Mouse (Mus musculus) heart, embryonic 16.5 days (tissue): ENCODE results near the gene Cnot2. TPM values are rescaled to one million over a fixed set of nuclear protein-coding genes. Genes with fewer than 3 reads are reported as not detected.
"Not testable (repeated sequence)": the region's sequence is repeated elsewhere in the genome, so short reads cannot be mapped to it uniquely, and the experiment has no call there.

Experiments
- ATAC-seq: fragments of 200-750 bp; cut with Nextera tagmentation; replicated peaks from 2 replicates; pipeline ENCODE4 v1.8.0; 2017; ENCODE audit warnings: moderate number of reproducible peaks; ENCODE audit not compliant: insufficient read depth, low FRiP score; ENCODE audit errors: extremely low read depth
- H3K27ac ChIP-seq: fragments of 300-500 bp; sonication (generic); 2 replicates; pipeline ENCODE4 v1.5.1; 2014; ENCODE audit warnings: mild to moderate bottlenecking, low read length, control low read depth, moderate library complexity
- H3K27me3 ChIP-seq: fragments of 300-500 bp; sonication (generic); 2 replicates; pipeline ENCODE4 v1.6.1; 2014; ENCODE audit warnings: low read length, mixed read lengths; ENCODE audit not compliant: control insufficient read depth, insufficient read depth
- H3K36me3 ChIP-seq: fragments of 300-500 bp; sonication (generic); 2 replicates; pipeline ENCODE4 v1.6.1; 2014; ENCODE audit not compliant: control insufficient read depth, insufficient read depth
- H3K4me1 ChIP-seq: fragments of 300-500 bp; sonication (generic); 2 replicates; pipeline ENCODE4 v1.6.1; 2014; ENCODE audit warnings: low read length, mixed read lengths; ENCODE audit not compliant: control insufficient read depth, insufficient read depth
- H3K4me2 ChIP-seq: fragments of 300-500 bp; sonication (generic); 2 replicates; pipeline ENCODE4 v1.6.1; 2014; ENCODE audit warnings: low read depth, mild to moderate bottlenecking, control low read depth, low read length
- H3K4me3 ChIP-seq: fragments of 300-500 bp; sonication (generic); 2 replicates; pipeline ENCODE4 v1.5.1; 2014; ENCODE audit warnings: mild to moderate bottlenecking, control low read depth, low read length
- H3K9ac ChIP-seq: fragments of 300-500 bp; sonication (generic); 2 replicates; pipeline ENCODE4 v1.6.1; 2014; ENCODE audit warnings: low read length, control low read depth
- H3K9me3 ChIP-seq: fragments of 300-500 bp; sonication (generic); replicated peaks from 2 replicates; pipeline ENCODE4 v1.6.1; 2016; ENCODE audit warnings: low read length; ENCODE audit not compliant: control insufficient read depth
- WGBS: fragments of 180-500 bp; shearing (Covaris S2); extraction: QIAGEN DNeasy Blood & Tissue Kit; methylation state at CpG from one replicate; pipeline ENCODE4 v1.1.7; 2014; 5-methylcytosine and 5-hydroxymethylcytosine counted together
- polyA plus RNA-seq: library from polyadenylated mRNA; unstranded; fragments of >200 nt; fragmentation: Nextera tagmentation; extraction: Ambion mirVana; gene quantifications from 2 replicates; pipeline ENCODE4 v1.2.1, GENCODE M21; 2015

Gene Cnot2
- polyA plus RNA-seq, 1 experiment from 2014 or later, result 73.6 TPM

DNA sequence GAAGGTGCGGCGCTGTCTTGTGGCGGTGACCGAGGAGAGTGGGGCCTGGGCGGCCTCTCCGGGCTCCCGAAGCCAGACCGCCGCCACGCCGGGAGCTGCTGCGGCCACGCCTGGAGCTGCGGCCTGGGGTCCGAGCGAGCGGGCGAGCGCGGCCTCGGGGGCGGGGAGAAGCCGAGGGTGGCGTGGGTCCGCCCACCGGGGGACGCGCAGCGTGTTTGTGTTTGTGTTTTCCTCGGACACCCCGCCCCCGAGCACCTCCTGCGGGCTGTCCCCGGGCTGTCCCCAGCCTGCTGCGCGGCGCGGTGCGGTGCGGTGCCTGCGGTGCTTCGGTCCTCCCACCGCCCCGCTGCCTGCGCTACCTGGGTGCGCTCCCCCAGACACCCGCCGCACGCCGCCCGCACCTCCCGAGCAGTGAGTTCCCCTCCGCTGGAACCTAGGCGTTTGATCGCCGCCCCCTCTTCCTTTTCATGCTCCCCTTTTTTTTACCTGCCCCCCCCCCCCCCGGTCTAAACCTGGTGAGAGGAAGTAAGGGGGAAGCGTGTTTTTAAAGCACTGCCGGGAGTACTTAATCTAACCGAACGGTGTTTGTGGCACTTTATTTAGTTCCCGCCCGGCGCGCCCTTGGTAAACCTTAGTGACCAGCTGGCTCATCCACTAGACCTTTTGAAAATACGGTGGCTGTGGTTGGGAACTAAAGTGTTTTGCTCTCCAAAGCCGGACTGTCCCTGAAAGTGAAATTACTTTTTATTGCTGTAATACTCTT, 589 bp upstream of the Cnot2 start:
- under 1% methylated on average over 58 of the region's 67 CpGs for WGBS
- Histone ChIP-seq H3K4me1 (peaks cover 6% of the 10 kb centered on the region; the same call in 1 of the 2 replicates), H3K27ac (peak overlapping the region; percentile 96), H3K27me3 (no peaks in the 10 kb centered on the region), H3K4me3 (peak overlapping the region; percentile 88), H3K4me2 (peak overlapping the region; percentile 81), H3K9me3 (no peaks in the 10 kb centered on the region), H3K9ac (peak overlapping the region; percentile 94), H3K36me3 (peaks cover 18% of the 10 kb centered on the region)
- peak; percentile 71 for ATAC-seq

DNA sequence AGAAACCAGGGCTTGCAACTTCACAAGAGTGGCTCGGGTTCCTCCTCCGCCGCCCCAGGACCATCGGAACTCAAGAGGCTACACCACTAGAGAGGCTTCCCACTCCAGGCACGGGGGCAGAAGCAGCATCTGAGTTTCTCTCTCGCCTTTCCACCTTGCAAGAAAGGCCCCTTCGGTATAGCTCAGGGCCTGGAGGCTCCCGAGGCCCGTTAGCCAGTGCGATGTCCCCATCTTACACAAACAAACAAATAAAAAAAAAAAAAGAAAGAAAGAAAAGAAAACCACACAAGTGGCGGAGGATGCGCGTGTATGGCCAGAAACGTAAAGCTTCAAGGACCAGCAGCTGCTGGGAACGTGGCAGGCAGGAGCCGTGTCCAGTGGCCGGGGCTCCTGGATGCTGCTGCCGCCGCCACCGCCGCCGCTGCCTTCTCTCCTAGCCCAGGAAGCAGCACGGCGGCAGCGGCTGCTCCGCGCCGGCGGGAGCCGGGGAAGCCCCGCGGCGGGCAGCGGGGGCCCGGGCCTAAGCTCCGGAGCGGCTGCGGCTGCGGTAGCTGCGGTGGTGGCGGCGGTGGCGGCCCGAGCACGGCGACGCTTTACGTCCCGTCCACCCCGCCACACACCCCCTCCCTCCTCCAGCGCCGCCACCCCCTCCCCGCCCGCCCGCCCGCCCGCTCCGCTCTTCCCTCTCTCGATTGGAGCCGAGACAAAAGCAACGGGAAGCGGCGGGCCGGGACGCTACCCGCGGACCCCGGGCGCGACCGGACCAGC, 536 bp downstream of the Cnot2 start:
- H3K27ac ChIP-seq, result peak overlapping the region; percentile 96
- H3K9ac ChIP-seq, result peak overlapping the region; percentile 94
- WGBS, result under 1% methylated on average over 36 of the region's 71 CpGs
- peak overlapping the region; percentile 88 for H3K4me3 ChIP-seq
- H3K4me1 ChIP-seq, result peaks cover 6% of the 10 kb centered on the region; the same call in 1 of the 2 replicates
- no peaks in the 10 kb centered on the region for H3K27me3 ChIP-seq
- H3K9me3 ChIP-seq, result no peaks in the 10 kb centered on the region
- H3K4me2 ChIP-seq, result peak overlapping the region; percentile 72
- peaks cover 12% of the 10 kb centered on the region for H3K36me3 ChIP-seq
- peak; percentile 66 for ATAC-seq

DNA sequence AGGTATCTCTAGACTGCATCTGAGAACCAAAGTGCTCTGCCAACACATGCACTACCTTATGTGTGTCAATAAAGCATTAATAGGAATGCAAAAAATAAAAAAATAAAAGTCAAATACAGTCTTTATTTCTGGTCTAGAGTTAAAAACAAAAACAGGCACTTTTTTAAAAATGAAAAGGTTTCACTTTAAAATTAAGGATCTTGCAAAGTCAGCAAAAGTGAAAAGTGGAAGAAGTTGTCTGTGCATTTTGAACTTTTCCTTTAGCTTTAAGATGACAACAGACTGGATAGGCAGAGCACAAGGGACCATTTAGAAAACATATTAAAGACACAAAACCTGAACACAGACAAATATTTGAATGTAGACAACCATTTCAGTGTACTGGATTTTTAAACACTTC, 1.8 kb downstream of the Cnot2 start:
- H3K4me2 ChIP-seq, result peak overlapping the region; percentile 21; the same call in 1 of the 2 replicates

DNA sequence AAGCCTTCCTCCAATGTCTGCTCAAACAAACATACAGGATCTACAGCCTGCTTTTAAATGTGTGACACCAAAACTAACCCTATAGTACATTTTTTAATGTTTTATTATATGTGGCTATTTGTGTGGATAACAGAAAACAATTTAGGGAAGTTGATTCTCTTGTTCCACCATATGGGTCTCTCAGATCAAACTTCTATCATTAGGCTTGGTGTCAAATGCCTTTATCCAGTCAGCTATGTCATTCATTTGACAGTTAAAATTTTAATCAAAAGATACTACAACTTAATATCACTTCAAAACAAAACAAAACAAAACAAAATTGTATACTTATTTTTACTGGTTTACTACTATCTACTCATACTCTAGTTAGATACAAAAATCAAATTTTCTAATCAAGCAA, 2.9 kb downstream of the Cnot2 start:
- peaks cover 6% of the 10 kb centered on the region; the same call in 1 of the 2 replicates for H3K4me1 ChIP-seq
- no peak overlapping the region for H3K27ac ChIP-seq
- no peak for ATAC-seq
- H3K9me3 ChIP-seq, result no peaks in the 10 kb centered on the region
- peaks cover 2% of the 10 kb centered on the region; the same call in 1 of the 2 replicates for H3K36me3 ChIP-seq
- H3K4me3 ChIP-seq, result no peak overlapping the region
- no peaks in the 10 kb centered on the region for H3K27me3 ChIP-seq
- no peak overlapping the region for H3K9ac ChIP-seq
- H3K4me2 ChIP-seq, result no peak overlapping the region

More for the DNA sequence above, 1.8 kb downstream of the Cnot2 start:
- no peaks in the 10 kb centered on the region for H3K9me3 ChIP-seq
- ATAC-seq, result no peak
- no peaks in the 10 kb centered on the region for H3K27me3 ChIP-seq
- peaks cover 6% of the 10 kb centered on the region; the same call in 1 of the 2 replicates for H3K4me1 ChIP-seq
- H3K36me3 ChIP-seq, result peaks cover 4% of the 10 kb centered on the region
- no peak overlapping the region for H3K4me3 ChIP-seq
- no peak overlapping the region for H3K9ac ChIP-seq
- no peak overlapping the region for H3K27ac ChIP-seq

DNA sequence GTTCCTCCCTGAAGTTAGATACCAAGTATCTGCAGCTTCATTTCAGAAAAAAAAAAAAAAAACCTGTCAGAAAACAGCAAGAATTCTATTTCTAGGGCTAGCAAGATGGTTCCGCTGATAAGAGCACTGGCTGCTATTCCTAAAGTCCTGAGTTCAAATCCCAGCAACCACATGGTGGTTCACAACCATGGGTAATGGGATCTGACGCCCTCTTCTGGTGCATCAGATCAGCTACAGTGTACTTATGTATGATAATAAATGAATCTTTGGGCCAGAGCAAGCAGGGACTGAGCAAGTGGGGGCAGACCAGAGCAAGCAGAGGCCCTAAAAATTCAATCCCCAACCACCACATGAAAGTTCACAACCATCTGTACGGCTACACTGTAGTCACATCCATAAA, 4.1 kb downstream of the Cnot2 start:
- H3K4me3 ChIP-seq, result no peak overlapping the region
- no peaks in the 10 kb centered on the region for H3K36me3 ChIP-seq
- H3K4me1 ChIP-seq, result peaks cover 4% of the 10 kb centered on the region; the same call in 1 of the 2 replicates

DNA sequence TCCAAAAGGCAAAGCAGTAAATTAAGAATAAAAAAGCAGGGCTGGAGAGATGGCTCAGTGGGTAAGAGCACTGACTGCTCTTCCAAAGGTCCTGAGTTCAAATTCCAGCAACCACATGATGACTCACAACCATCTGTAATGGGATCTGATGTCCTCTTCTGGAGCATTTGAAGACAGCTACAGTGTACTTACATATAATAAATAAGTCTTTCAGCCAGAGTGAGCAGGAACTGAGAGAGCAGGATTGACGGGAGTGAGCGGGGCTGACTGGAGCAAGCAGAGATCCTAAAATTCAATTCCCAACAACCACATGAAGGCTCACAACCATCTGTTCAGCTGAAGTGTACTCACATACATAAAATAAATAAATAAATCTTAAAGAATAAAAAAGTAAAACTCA, 5.2 kb downstream of the Cnot2 start:
- not testable (repeated sequence) for H3K9ac ChIP-seq, H3K9me3 ChIP-seq, H3K27ac ChIP-seq, H3K4me1 ChIP-seq, H3K36me3 ChIP-seq, ATAC-seq, H3K27me3 ChIP-seq, H3K4me2 ChIP-seq, H3K4me3 ChIP-seq
- WGBS, result 94% methylated on average over 2 of the region's 2 CpGs

More for the DNA sequence above, 4.1 kb downstream of the Cnot2 start:
- no peak overlapping the region for H3K4me2 ChIP-seq
- H3K9ac ChIP-seq, result no peak overlapping the region
- no peaks in the 10 kb centered on the region for H3K9me3 ChIP-seq
- no peak for ATAC-seq
- WGBS, result 78% methylated on average over 3 of the region's 3 CpGs
- no peaks in the 10 kb centered on the region for H3K27me3 ChIP-seq
- no peak overlapping the region for H3K27ac ChIP-seq

DNA sequence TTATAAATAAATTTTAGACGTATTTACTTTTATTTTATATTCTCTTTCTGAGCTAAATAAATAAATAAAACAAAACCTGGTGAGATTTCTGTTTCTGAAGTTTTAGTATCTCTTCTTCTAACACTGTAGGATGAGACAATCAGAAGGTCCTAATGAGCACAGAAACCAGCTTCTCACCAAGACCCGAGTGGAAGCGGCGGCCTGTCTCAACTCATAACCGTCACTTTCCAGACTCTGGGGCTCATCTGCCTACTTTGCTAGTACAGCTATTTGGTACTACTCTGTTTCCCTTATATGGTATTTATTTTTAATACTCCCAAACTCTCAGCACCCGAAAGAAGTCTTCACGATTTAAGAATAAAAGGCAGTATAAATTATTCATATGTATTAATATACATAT, 10.8 kb downstream of the Cnot2 start:
- 85% methylated on average over 7 of the region's 7 CpGs for WGBS
- no peak overlapping the region for H3K27ac ChIP-seq
- H3K4me3 ChIP-seq, result no peak overlapping the region
- ATAC-seq, result no peak
- H3K36me3 ChIP-seq, result no peaks in the 10 kb centered on the region
- no peak overlapping the region for H3K4me2 ChIP-seq
- peaks cover 10% of the 10 kb centered on the region for H3K4me1 ChIP-seq
- no peaks in the 10 kb centered on the region for H3K9me3 ChIP-seq
- no peak overlapping the region for H3K9ac ChIP-seq
- H3K27me3 ChIP-seq, result no peaks in the 10 kb centered on the region

DNA sequence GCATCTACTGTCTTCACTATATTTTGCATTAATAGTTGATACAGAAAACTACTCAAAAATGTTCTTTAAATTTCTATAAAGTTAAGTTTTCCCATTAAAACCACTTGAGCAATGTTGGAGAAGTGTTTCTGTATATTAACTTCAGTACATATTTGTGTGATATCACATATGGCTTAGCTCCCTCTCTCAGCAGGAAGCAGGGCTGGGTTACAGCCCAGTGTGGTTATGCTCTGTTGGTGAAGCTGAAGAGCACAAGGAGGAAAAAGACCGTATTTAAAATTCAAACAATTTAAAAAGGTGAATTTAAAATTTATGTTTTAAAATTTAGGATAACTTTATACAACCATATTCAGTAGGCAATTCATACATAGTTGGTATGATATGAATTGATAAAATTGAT, 12.8 kb downstream of the Cnot2 start:
- 54% methylated on average over 1 of the region's 1 CpGs for WGBS
- Histone ChIP-seq H3K9me3 (no peaks in the 10 kb centered on the region), H3K27me3 (no peaks in the 10 kb centered on the region), H3K4me2 (no peak overlapping the region), H3K36me3 (no peaks in the 10 kb centered on the region), H3K4me3 (no peak overlapping the region), H3K4me1 (peaks cover 14% of the 10 kb centered on the region), H3K9ac (no peak overlapping the region), H3K27ac (no peak overlapping the region)
- no peak for ATAC-seq
